Mouse (Mus musculus): Measurements from ENCODE around the gene Ahrr. TPM values are rescaled to one million over a fixed set of nuclear protein-coding genes. Genes with fewer than 3 reads are reported as not detected.

The Ahrr gene
- 0.41 and 1.0 TPM in 2 replicates for polyA plus RNA-seq (2012; rRNA removed)

DNA sequence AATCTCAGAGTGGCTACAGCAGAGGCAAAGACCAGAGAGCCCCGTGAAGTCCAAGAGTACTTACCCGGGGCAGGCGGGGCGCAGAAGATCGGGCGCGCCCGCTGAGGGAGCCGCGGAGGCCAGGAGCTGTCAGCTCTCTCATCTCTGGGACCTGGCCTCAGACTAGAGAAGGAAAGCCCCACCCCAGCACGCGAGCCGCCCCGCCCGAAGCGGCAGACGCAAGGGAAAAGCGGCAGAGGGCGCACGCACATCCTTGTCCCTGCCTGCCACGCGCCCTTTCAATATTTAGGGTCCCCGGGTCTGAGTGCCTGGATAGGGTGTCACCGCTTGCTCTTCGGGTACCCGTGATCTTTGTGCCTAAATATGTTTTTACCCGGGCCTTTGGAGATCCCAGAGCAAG is at the start of gene Ahrr:
Gene Ahrr (minus strand): TSS at position 165 of the 400 bp plus-strand sequence.
- 3% methylated on average over 27 of the region's 27 CpGs for WGBS
- H3K27me3 ChIP-seq (ENCODE audit: control insufficient read depth, insufficient read depth, low read length): no peaks in the 10 kb centered on the region
- no peak within 1 kb of the TSS for H3K27ac ChIP-seq (ENCODE audit: insufficient read depth, low read length)
- no peaks in the 10 kb centered on the region for H3K4me1 ChIP-seq (ENCODE audit: control insufficient read depth, insufficient read depth, insufficient read length)
- H3K36me3 ChIP-seq (ENCODE audit: control insufficient read depth, insufficient read depth, low read length): no peaks in the 10 kb centered on the region
- no peak for DNase-seq (ENCODE audit: low read depth in 1 of 2, low spot score in 2 of 2)
- no peak within 1 kb of the TSS for H3K4me3 ChIP-seq (ENCODE audit: extremely low read depth, insufficient read depth, insufficient read length)
- no peak for TF ChIP-seq CTCF (IDR thresholded peaks at IDR 0.05; ENCODE audit: extremely low read depth, insufficient read depth, insufficient read length, insufficient replicate concordance)
- no peak for TF ChIP-seq POLR2A (IDR thresholded peaks at IDR 0.05; ENCODE audit: low read depth, low read length)

GRCm38 (mm10) chr13:74341036-74341435 is 48.9 kb upstream of the Ahrr start:
- DNase-seq (ENCODE audit: low read depth in 1 of 2, low spot score in 2 of 2): peak; percentile 38 to 39
- H3K36me3 ChIP-seq (ENCODE audit: control insufficient read depth, insufficient read depth, low read length): peaks cover 29% of the 10 kb centered on the region
- H3K27me3 ChIP-seq (ENCODE audit: control insufficient read depth, insufficient read depth, low read length): no peaks in the 10 kb centered on the region
- H3K4me1 ChIP-seq (ENCODE audit: control insufficient read depth, insufficient read depth, insufficient read length): no peaks in the 10 kb centered on the region
- whole genome bisulfite sequencing: 55% methylated on average over 3 of the region's 3 CpGs
- TF ChIP-seq CTCF (IDR thresholded peaks at IDR 0.05; ENCODE audit: extremely low read depth, insufficient read depth, insufficient read length, insufficient replicate concordance) (peak; percentile 38; the same call in 1 of the 2 replicates), POLR2A (IDR thresholded peaks at IDR 0.05; ENCODE audit: low read depth, low read length) (no peak)
- no peak overlapping the region for H3K4me3 ChIP-seq (ENCODE audit: extremely low read depth, insufficient read depth, insufficient read length)
- H3K27ac ChIP-seq (ENCODE audit: insufficient read depth, low read length): no peak overlapping the region

- no peak overlapping the region for H3K27ac ChIP-seq (ENCODE audit: insufficient read depth, low read length)
- no peaks in the 10 kb centered on the region for H3K4me1 ChIP-seq (ENCODE audit: control insufficient read depth, insufficient read depth, insufficient read length)
- no peak for TF ChIP-seq CTCF (IDR thresholded peaks at IDR 0.05; ENCODE audit: extremely low read depth, insufficient read depth, insufficient read length, insufficient replicate concordance)
- no peak for TF ChIP-seq POLR2A (IDR thresholded peaks at IDR 0.05; ENCODE audit: low read depth, low read length)
- no peak for DNase-seq (ENCODE audit: low read depth in 1 of 2, low spot score in 2 of 2)
- H3K36me3 ChIP-seq (ENCODE audit: control insufficient read depth, insufficient read depth, low read length): peaks cover 51% of the 10 kb centered on the region
- H3K4me3 ChIP-seq (ENCODE audit: extremely low read depth, insufficient read depth, insufficient read length): no peak overlapping the region
- no peaks in the 10 kb centered on the region for H3K27me3 ChIP-seq (ENCODE audit: control insufficient read depth, insufficient read depth, low read length)
Observed at GRCm38 (mm10) chr13:74329321-74329720, 37.2 kb upstream of the Ahrr start.

GRCm38 (mm10) chr13:74317170-74317849 is 25.2 kb upstream of the Ahrr start, which contains the start of gene Pdcd6:
Gene Pdcd6, minus strand, starts transcription at chr13:74317580.
- Histone ChIP-seq H3K4me3 (ENCODE audit: extremely low read depth, insufficient read depth, insufficient read length) (peak within 1 kb of the TSS; percentile 88), H3K36me3 (ENCODE audit: control insufficient read depth, insufficient read depth, low read length) (peaks cover 12% of the 10 kb centered on the region), H3K4me1 (ENCODE audit: control insufficient read depth, insufficient read depth, insufficient read length) (peaks cover 2% of the 10 kb centered on the region; the same call in 1 of the 2 replicates), H3K27me3 (ENCODE audit: control insufficient read depth, insufficient read depth, low read length) (no peaks in the 10 kb centered on the region), H3K27ac (ENCODE audit: insufficient read depth, low read length) (peak within 1 kb of the TSS; percentile 64)
- peak; percentile 80 to 90 for DNase-seq (ENCODE audit: low read depth in 1 of 2, low spot score in 2 of 2)
- 2% methylated on average over 36 of the region's 36 CpGs for WGBS
- TF ChIP-seq CTCF (IDR thresholded peaks at IDR 0.05; ENCODE audit: extremely low read depth, insufficient read depth, insufficient read length, insufficient replicate concordance): no peak
- TF ChIP-seq POLR2A (IDR thresholded peaks at IDR 0.05; ENCODE audit: low read depth, low read length): peak; percentile 27; the same call in 1 of the 2 replicates

DNA sequence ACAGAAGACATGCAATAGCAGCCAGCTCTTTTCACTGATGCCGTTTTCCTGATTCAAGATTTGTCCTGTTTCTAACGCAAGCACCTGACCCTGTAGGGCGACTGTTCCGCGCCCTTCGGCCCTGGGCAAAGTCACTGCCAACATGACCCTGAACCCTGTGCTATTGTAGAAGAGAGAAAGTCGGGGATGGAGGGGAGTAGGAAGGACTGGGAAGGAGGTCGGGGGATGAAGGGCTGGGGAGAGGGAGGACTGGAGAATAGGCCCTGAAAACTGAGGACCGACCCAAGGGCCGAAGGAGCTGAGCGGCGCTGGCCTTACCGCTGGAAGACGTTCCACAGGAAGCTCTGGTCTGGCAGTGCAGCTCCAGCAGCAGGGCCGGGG is 24.6 kb upstream of the Ahrr start:
- H3K27me3 ChIP-seq (ENCODE audit: control insufficient read depth, insufficient read depth, low read length): no peaks in the 10 kb centered on the region
- WGBS: under 1% methylated on average over 15 of the region's 15 CpGs
- DNase-seq (ENCODE audit: low read depth in 1 of 2, low spot score in 2 of 2): no peak
- H3K27ac ChIP-seq (ENCODE audit: insufficient read depth, low read length): peak overlapping the region; percentile 64
- peaks cover 7% of the 10 kb centered on the region; the same call in 1 of the 2 replicates for H3K36me3 ChIP-seq (ENCODE audit: control insufficient read depth, insufficient read depth, low read length)
- TF ChIP-seq CTCF (IDR thresholded peaks at IDR 0.05; ENCODE audit: extremely low read depth, insufficient read depth, insufficient read length, insufficient replicate concordance) (no peak), POLR2A (IDR thresholded peaks at IDR 0.05; ENCODE audit: low read depth, low read length) (no peak)
- H3K4me1 ChIP-seq (ENCODE audit: control insufficient read depth, insufficient read depth, insufficient read length): peaks cover 2% of the 10 kb centered on the region; the same call in 1 of the 2 replicates
- peak overlapping the region; percentile 88 for H3K4me3 ChIP-seq (ENCODE audit: extremely low read depth, insufficient read depth, insufficient read length)

DNA sequence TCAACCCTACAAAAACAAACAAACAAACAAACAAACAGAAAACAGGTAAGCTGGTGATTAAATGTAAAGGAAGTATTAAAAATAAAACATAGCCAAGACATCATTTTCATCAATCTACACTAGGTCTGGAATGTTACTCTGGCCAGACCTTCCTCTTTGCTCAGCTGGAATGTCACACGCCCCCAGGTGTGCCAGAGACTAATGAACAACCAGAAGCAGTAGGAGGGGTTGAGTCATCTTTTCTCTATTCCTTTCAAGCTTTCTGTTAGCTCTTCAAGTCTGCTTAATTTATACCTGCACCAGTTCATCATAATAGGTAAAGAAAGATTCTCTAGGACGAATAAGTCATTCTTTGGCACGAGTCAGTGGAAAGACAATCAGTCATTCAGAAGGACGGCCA is 24.3 kb upstream of the Ahrr start:
- no peaks in the 10 kb centered on the region for H3K27me3 ChIP-seq (ENCODE audit: control insufficient read depth, insufficient read depth, low read length)
- peaks cover 7% of the 10 kb centered on the region; the same call in 1 of the 2 replicates for H3K36me3 ChIP-seq (ENCODE audit: control insufficient read depth, insufficient read depth, low read length)
- H3K27ac ChIP-seq (ENCODE audit: insufficient read depth, low read length): peak overlapping the region; percentile 64; the same call in 1 of the 2 replicates
- H3K4me3 ChIP-seq (ENCODE audit: extremely low read depth, insufficient read depth, insufficient read length): peak overlapping the region; percentile 88
- WGBS: 28% methylated on average over 4 of the region's 4 CpGs
- H3K4me1 ChIP-seq (ENCODE audit: control insufficient read depth, insufficient read depth, insufficient read length): peaks cover 2% of the 10 kb centered on the region; the same call in 1 of the 2 replicates
- TF ChIP-seq POLR2A (IDR thresholded peaks at IDR 0.05; ENCODE audit: low read depth, low read length) (no peak), CTCF (IDR thresholded peaks at IDR 0.05; ENCODE audit: extremely low read depth, insufficient read depth, insufficient read length, insufficient replicate concordance) (no peak)
- no peak for DNase-seq (ENCODE audit: low read depth in 1 of 2, low spot score in 2 of 2)

DNA sequence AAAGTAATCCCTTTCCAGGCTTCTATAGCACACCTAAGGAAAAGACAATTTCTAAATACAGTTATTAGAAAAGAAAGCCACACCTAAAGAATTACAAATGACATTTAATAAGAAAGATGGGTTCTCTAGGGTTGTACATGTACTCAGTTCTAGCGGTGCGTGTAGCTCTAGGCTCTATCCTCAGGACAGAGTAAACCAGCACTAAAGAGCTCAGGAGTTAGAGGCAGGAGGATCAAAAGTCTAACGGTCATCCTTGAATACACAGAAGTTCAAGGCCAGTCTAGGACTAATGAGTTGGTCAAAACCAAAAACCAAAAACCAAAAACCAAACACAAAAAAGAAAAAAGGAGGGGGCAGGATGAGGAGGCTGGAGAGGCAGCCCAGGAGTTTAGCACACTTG is 22.5 kb upstream of the Ahrr start:
- TF ChIP-seq POLR2A (IDR thresholded peaks at IDR 0.05; ENCODE audit: low read depth, low read length) (no peak), CTCF (IDR thresholded peaks at IDR 0.05; ENCODE audit: extremely low read depth, insufficient read depth, insufficient read length, insufficient replicate concordance) (no peak)
- 98% methylated on average over 3 of the region's 3 CpGs for WGBS
- DNase-seq (ENCODE audit: low read depth in 1 of 2, low spot score in 2 of 2): no peak
- Histone ChIP-seq H3K4me1 (ENCODE audit: control insufficient read depth, insufficient read depth, insufficient read length) (peaks cover 2% of the 10 kb centered on the region; the same call in 1 of the 2 replicates), H3K4me3 (ENCODE audit: extremely low read depth, insufficient read depth, insufficient read length) (no peak overlapping the region), H3K36me3 (ENCODE audit: control insufficient read depth, insufficient read depth, low read length) (peaks cover 1% of the 10 kb centered on the region), H3K27ac (ENCODE audit: insufficient read depth, low read length) (no peak overlapping the region), H3K27me3 (ENCODE audit: control insufficient read depth, insufficient read depth, low read length) (no peaks in the 10 kb centered on the region)

Data from spleen, adult 2 months (tissue).